11 mouse cellular contexts compared by ENCODE assay signal in the genomic region with DNA sequence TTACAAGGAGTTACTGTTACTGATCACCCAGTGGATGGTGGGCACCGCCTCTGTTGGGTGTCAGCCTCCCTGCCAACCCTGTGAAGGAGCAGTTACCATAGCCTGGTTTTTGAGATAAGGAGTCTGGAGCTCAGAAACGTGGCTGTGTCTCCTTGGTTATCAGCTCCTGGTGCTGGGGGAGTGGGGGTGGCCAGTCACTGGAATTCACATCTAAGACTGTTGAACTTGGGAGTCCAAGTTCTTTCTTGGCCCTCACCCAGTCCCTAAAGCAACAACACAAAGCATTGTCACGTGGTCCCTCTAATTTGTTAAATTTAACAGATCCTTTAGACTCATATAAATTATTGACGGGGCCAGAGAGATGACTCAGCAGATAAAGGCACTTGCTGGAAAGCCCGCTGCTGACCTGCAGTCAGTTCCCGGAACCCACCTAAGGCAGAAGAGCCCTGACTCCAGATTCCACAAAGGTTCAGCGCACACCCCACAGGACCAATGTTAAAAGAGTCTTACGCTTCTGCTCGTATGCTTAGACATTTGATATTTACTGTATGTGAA.
A peak's percentile ranks its signal among the peaks of the same experiment; 100 is the strongest.
DNase-seq lines count a peak whose midpoint lies in the region; ATAC-seq and TF ChIP-seq lines count a peak whose summit lies in the region.
"Had no signal": no experiment of that assay in that cellular context is flagged by ENCODE, and none has a peak within 500 bp of the region (broad histone marks: within the 10 kb centered on the region; RNA-seq: fewer than 3 reads in every experiment).

No protein-coding gene starts in this region.

- H3K27ac ChIP-seq in intestine, embryonic 15.5 days: no peak overlapping the region
- H3K27ac ChIP-seq in intestine, postnatal 0 days (ENCODE audit: low read depth, low read length): no peak overlapping the region
- H3K27ac ChIP-seq in midbrain, postnatal 0 days (ENCODE audit: low read depth, low read length): no peak overlapping the region
- H3K27ac ChIP-seq: lung, embryonic 15.5 days had no signal

- no peaks in the 10 kb centered on the region for H3K9me3 ChIP-seq in intestine, embryonic 15.5 days
- H3K9me3 ChIP-seq in intestine, postnatal 0 days (ENCODE audit: control insufficient read depth): no peaks in the 10 kb centered on the region
- no peaks in the 10 kb centered on the region for H3K9me3 ChIP-seq in midbrain, postnatal 0 days (ENCODE audit: low read length)
- H3K9me3 ChIP-seq: embryonic facial prominence, embryonic 15.5 days; lung, embryonic 15.5 days had no signal

- no peak overlapping the region for H3K4me2 ChIP-seq in intestine, embryonic 15.5 days (replicated peaks)
- no peak overlapping the region for H3K4me2 ChIP-seq in intestine, postnatal 0 days (replicated peaks; ENCODE audit: low read depth)
- no peak overlapping the region for H3K4me2 ChIP-seq in midbrain, postnatal 0 days (ENCODE audit: low read depth, low read length, poor library complexity, severe bottlenecking)
- H3K4me2 ChIP-seq: embryonic facial prominence, embryonic 15.5 days; lung, embryonic 15.5 days had no signal

- H3K9ac ChIP-seq in intestine, embryonic 15.5 days: no peak overlapping the region
- no peak overlapping the region for H3K9ac ChIP-seq in intestine, postnatal 0 days (ENCODE audit: low read depth, low read length)
- no peak overlapping the region for H3K9ac ChIP-seq in midbrain, postnatal 0 days (replicated peaks; ENCODE audit: low read length, poor library complexity, severe bottlenecking)
- H3K9ac ChIP-seq: embryonic facial prominence, embryonic 15.5 days; lung, embryonic 15.5 days had no signal

- H3K27me3 ChIP-seq in intestine, embryonic 15.5 days (replicated peaks): no peaks in the 10 kb centered on the region
- H3K27me3 ChIP-seq in intestine, postnatal 0 days (replicated peaks; ENCODE audit: control insufficient read depth, insufficient read depth, low read length): no peaks in the 10 kb centered on the region
- no peaks in the 10 kb centered on the region for H3K27me3 ChIP-seq in midbrain, postnatal 0 days (ENCODE audit: insufficient read depth, low read length)
- H3K27me3 ChIP-seq: embryonic facial prominence, embryonic 15.5 days; lung, embryonic 15.5 days had no signal

- no peaks in the 10 kb centered on the region for H3K4me1 ChIP-seq in intestine, embryonic 15.5 days (replicated peaks)
- no peaks in the 10 kb centered on the region for H3K4me1 ChIP-seq in intestine, postnatal 0 days (replicated peaks; ENCODE audit: control insufficient read depth, insufficient read depth, low read length)
- H3K4me1 ChIP-seq in midbrain, postnatal 0 days (ENCODE audit: insufficient read depth, low read length): no peaks in the 10 kb centered on the region
- H3K4me1 ChIP-seq: lung, embryonic 15.5 days had no signal

- H3K36me3 ChIP-seq in intestine, embryonic 15.5 days: no peaks in the 10 kb centered on the region
- H3K36me3 ChIP-seq in intestine, postnatal 0 days (ENCODE audit: control insufficient read depth, insufficient read depth): no peaks in the 10 kb centered on the region
- no peaks in the 10 kb centered on the region for H3K36me3 ChIP-seq in midbrain, postnatal 0 days (ENCODE audit: insufficient read depth, low read length)
- H3K36me3 ChIP-seq: embryonic facial prominence, embryonic 15.5 days; lung, embryonic 15.5 days had no signal

- peak; percentile 84 for DNase-seq in c-Kit-positive CD71-positive TER-119-negative erythroid progenitor cells, embryonic 14.5 days (ENCODE audit: low read depth)
- peak; percentile 57 to 72 for DNase-seq in kidney, postnatal 25 days
- peak; percentile 44 to 54 for DNase-seq in spleen, postnatal 14 days (ENCODE audit: low spot score in 2 of 2)
- DNase-seq in left cerebral cortex, adult 9 months (ENCODE audit: low spot score in 2 of 2): no peak
- DNase-seq in midbrain, postnatal 0 days (ENCODE audit: low spot score): no peak
- DNase-seq in thymus, postnatal 25 days: no peak
- DNase-seq: retina, postnatal 1 day had no signal

- TF ChIP-seq CTCF in intestine, postnatal 0 days (IDR thresholded peaks at IDR 0.05; ENCODE audit: low read depth): no peak
- no peak for TF ChIP-seq CTCF in midbrain, postnatal 0 days (IDR thresholded peaks at IDR 0.05)

- no peak overlapping the region for H3K4me3 ChIP-seq in intestine, embryonic 15.5 days (replicated peaks)
- H3K4me3 ChIP-seq in intestine, postnatal 0 days (ENCODE audit: low read depth, low read length): no peak overlapping the region
- H3K4me3 ChIP-seq in midbrain, postnatal 0 days (ENCODE audit: low read depth, low read length): no peak overlapping the region
- H3K4me3 ChIP-seq: embryonic facial prominence, embryonic 15.5 days; lung, embryonic 15.5 days had no signal

- ATAC-seq in intestine, embryonic 15.5 days: peak; percentile 80; the same call in 1 of the 2 replicates
- no peak for ATAC-seq in intestine, postnatal 0 days
- ATAC-seq in midbrain, postnatal 0 days (ENCODE audit: low FRiP score): no peak

- WGBS in intestine, embryonic 15.5 days: 49% methylated on average over 9 of the region's 9 CpGs
- 52% methylated on average over 9 of the region's 9 CpGs for WGBS in intestine, postnatal 0 days
- 78% methylated on average over 9 of the region's 9 CpGs for WGBS in midbrain, postnatal 0 days

Comparison
In these comparisons a context has a peak if more than half of its experiments do, and no peak if none do; other contexts are left out.
1. DNase-seq: peak in c-Kit-positive CD71-positive TER-119-negative erythroid progenitor cells, embryonic 14.5 days (single experiment), kidney, postnatal 25 days (2 of 2) and spleen, postnatal 14 days (2 of 2); none in left cerebral cortex, adult 9 months (0 of 2), midbrain, postnatal 0 days (single experiment) and thymus, postnatal 25 days (single experiment).